Mouse (Mus musculus) ES-E14 (cell line): ENCODE measurements around the gene Olfr1511. TPM values are rescaled to one million over a fixed set of nuclear protein-coding genes. Genes with fewer than 3 reads are reported as not detected.
"Not testable (repeated sequence)": the region's sequence is repeated elsewhere in the genome, so short reads cannot be mapped to it uniquely, and the experiment has no call there.

Experiments
- DNase-seq: peaks from one replicate; pipeline ENCODE4 v3.0.0-alpha.2; 2013; ENCODE audit warnings: low read depth, low spot score
- H3K27ac ChIP-seq: 2 replicates; pipeline ENCODE4 v1.5.1; 2012; ENCODE audit warnings: low read depth, mild to moderate bottlenecking, low read length, moderate library complexity, mixed read lengths; ENCODE audit not compliant: poor library complexity, insufficient read depth, severe bottlenecking
- H3K36me3 ChIP-seq: 2 replicates; pipeline ENCODE4 v1.6.1; 2012; ENCODE audit warnings: mild to moderate bottlenecking, low read length, moderate library complexity, mixed read lengths; ENCODE audit not compliant: control insufficient read depth, poor library complexity, insufficient read depth, severe bottlenecking
- H3K4me1 ChIP-seq, 2 experiments: fragments of 150-350 bp in 1 of 2; sonication (generic) in 1 of 2; 2 replicates each; pipeline ENCODE4 v1.6.1; 2012; ENCODE audit warnings: low read length in 2 of 2, mild to moderate bottlenecking in 1 of 2, mixed read lengths in 1 of 2; ENCODE audit not compliant: control insufficient read depth in 2 of 2, insufficient read depth in 2 of 2, poor library complexity in 1 of 2
- H3K4me3 ChIP-seq, 2 experiments: fragments of 150-350 bp in 1 of 2; sonication (generic) in 1 of 2; 2 replicates each; pipeline ENCODE4 v1.5.1; 2012; ENCODE audit warnings: low read length in 2 of 2, low read depth in 1 of 2, mild to moderate bottlenecking in 1 of 2, mixed read lengths in 1 of 2; ENCODE audit not compliant: insufficient read depth in 1 of 2, poor library complexity in 1 of 2, severe bottlenecking in 1 of 2
- H3K9ac ChIP-seq: 2 replicates; pipeline ENCODE4 v1.6.1; 2012; ENCODE audit warnings: low read depth, mild to moderate bottlenecking, low read length, mixed read lengths; ENCODE audit not compliant: poor library complexity, insufficient read depth, severe bottlenecking
- H3K9me3 ChIP-seq: fragments of 150-350 bp; sonication (generic); 2 replicates; pipeline ENCODE4 v1.6.1; 2012; ENCODE audit warnings: low read depth, mild to moderate bottlenecking, low read length; ENCODE audit not compliant: control insufficient read depth, insufficient read depth
- CHD2 ChIP-seq: IDR thresholded peaks from 2 replicates; pipeline ENCODE4 v1.6.1; 2014; ENCODE audit warnings: mild to moderate bottlenecking, low read depth, low read length, inconsistent platforms
- HCFC1 ChIP-seq: IDR thresholded peaks from 2 replicates; pipeline ENCODE4 v1.6.1; 2012; ENCODE audit warnings: low read length, inconsistent platforms, borderline replicate concordance; ENCODE audit not compliant: insufficient read depth
- MAFK ChIP-seq: IDR thresholded peaks from 2 replicates; pipeline ENCODE4 v1.6.1; 2014; ENCODE audit warnings: mild to moderate bottlenecking, low read depth, low read length, inconsistent platforms; ENCODE audit not compliant: insufficient read depth
- ZC3H11A ChIP-seq: IDR thresholded peaks from 2 replicates; pipeline ENCODE4 v1.6.1; 2012; ENCODE audit warnings: low read depth, mild to moderate bottlenecking, inconsistent platforms, low read length, borderline replicate concordance
- ZNF384 ChIP-seq: IDR thresholded peaks from 2 replicates; pipeline ENCODE4 v1.6.1; 2012; ENCODE audit warnings: low read depth, low read length, inconsistent platforms
- in situ Hi-C, 2 experiments: fragments of 600-800 bp; cut with MboI; formaldehyde crosslinking; loops; one replicate each; pipeline ENCODE4 v1.15.1; 2025; ENCODE audit warnings: low sequenced_read_pairs in 2 of 2, inconsistent platforms in 1 of 2; ENCODE audit not compliant: unreplicated experiment in 2 of 2
- total RNA-seq: library from RNA; depleted of rRNA; stranded (reverse); fragments of 300-350 nt; gene quantifications from 2 replicates; pipeline ENCODE4 v1.2.3, GENCODE M21; 2012; rRNA removed

Gene Olfr1511
- total RNA-seq: not detected in 2 replicates

DNA sequence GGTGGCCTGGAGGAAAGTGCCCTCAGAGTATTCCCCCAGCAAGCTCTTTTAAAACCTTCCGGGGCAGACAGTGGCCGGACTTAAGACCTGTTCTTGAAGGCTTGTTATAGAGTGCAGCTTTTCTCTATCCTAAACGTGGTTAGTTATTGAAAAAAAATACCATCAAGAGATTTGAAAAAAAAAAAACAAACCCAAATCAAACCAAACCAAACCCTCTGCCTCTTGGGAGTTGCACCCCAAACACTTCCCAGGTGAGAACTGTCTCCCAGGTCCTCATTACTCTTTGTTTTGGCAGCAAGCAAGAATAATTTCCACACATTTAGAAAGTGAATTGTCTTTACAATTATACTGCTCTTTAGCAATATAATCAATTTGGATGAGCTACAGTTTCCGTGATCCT lies at the start of gene Olfr1511:
TSS of gene Olfr1511 (minus strand) at position 101 of the 400 bp plus-strand sequence.
- no peak for TF ChIP-seq MAFK
- TF ChIP-seq CHD2: no peak
- TF ChIP-seq ZC3H11A: no peak
- TF ChIP-seq HCFC1: no peak
- TF ChIP-seq ZNF384: no peak
- Histone ChIP-seq H3K4me1 (no peaks in the 10 kb centered on the region), H3K27ac (no peak within 1 kb of the TSS), H3K4me3 (no peak within 1 kb of the TSS), H3K36me3 (no peaks in the 10 kb centered on the region), H3K9me3 (no peaks in the 10 kb centered on the region), H3K9ac (no peak within 1 kb of the TSS)
- in situ Hi-C loops: no loop called here
- DNase-seq: no peak

- H3K27ac ChIP-seq: no peak within 1 kb of the TSS
- no peak for TF ChIP-seq ZC3H11A
- TF ChIP-seq CHD2: no peak
- TF ChIP-seq MAFK: no peak
- no peak for TF ChIP-seq ZNF384
- TF ChIP-seq HCFC1: no peak
- H3K4me1 ChIP-seq: no peaks in the 10 kb centered on the region
- no peaks in the 10 kb centered on the region for H3K36me3 ChIP-seq
- no peak within 1 kb of the TSS for H3K4me3 ChIP-seq
- H3K9ac ChIP-seq: no peak within 1 kb of the TSS
- H3K9me3 ChIP-seq: no peaks in the 10 kb centered on the region
- in situ Hi-C loops: no loop called here
- no peak for DNase-seq
Observed at GRCm38 (mm10) chr14:52442690-52443089, 45.5 kb upstream of the Olfr1511 start, which contains the start of gene Olfr1509. Olfr1509 (plus strand) TSS chr14:52442990.

DNA sequence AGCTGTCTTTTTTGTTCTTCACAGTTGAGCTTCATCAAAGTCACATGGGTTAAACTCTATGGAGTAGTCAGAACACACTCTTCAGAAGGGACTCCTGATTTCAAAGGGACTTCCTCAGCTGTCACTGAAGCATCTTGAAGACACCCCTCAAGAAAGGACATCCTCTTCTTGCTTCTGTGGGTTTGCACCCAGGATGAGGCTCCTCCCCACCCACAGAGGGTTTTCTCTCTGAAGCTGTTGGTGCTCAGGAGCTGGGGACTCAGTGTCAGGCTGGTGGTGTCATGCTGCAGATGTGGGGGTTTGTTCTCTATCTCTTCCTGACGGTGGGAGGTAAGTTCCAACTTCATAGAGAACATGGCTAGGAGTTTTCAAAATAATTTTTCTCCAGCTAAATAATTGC lies 30.5 kb upstream of the Olfr1511 start:
- in situ Hi-C loops: no loop called here
- no peaks in the 10 kb centered on the region for H3K9me3 ChIP-seq
- no peaks in the 10 kb centered on the region for H3K4me1 ChIP-seq
- H3K27ac ChIP-seq: no peak overlapping the region
- TF ChIP-seq CHD2 (no peak), ZNF384 (no peak), ZC3H11A (no peak), MAFK (no peak), HCFC1 (no peak)
- H3K4me3 ChIP-seq: no peak overlapping the region
- no peaks in the 10 kb centered on the region for H3K36me3 ChIP-seq
- no peak overlapping the region for H3K9ac ChIP-seq
- no peak for DNase-seq

- DNase-seq: no peak
- Histone ChIP-seq H3K9ac (no peak within 1 kb of the TSS), H3K36me3 (no peaks in the 10 kb centered on the region), H3K4me3 (no peak within 1 kb of the TSS), H3K9me3 (no peaks in the 10 kb centered on the region), H3K4me1 (no peaks in the 10 kb centered on the region), H3K27ac (no peak within 1 kb of the TSS)
- no peak for TF ChIP-seq ZNF384
- no peak for TF ChIP-seq CHD2
- no peak for TF ChIP-seq HCFC1
- TF ChIP-seq ZC3H11A: no peak
- TF ChIP-seq MAFK: no peak
- in situ Hi-C loops: no loop called here
Observed at GRCm38 (mm10) chr14:52414273-52414672, 17.1 kb upstream of the Olfr1511 start, which contains the start of gene Olfr1510. Olfr1510 (minus strand) TSS chr14:52414373.

GRCm38 (mm10) chr14:52410142-52410919 lies 13.2 kb upstream of the Olfr1511 start:
- H3K9me3 ChIP-seq, H3K27ac ChIP-seq, H3K4me3 ChIP-seq, H3K36me3 ChIP-seq, in situ Hi-C loops, H3K9ac ChIP-seq, H3K4me1 ChIP-seq, DNase-seq: not testable (repeated sequence)

DNA sequence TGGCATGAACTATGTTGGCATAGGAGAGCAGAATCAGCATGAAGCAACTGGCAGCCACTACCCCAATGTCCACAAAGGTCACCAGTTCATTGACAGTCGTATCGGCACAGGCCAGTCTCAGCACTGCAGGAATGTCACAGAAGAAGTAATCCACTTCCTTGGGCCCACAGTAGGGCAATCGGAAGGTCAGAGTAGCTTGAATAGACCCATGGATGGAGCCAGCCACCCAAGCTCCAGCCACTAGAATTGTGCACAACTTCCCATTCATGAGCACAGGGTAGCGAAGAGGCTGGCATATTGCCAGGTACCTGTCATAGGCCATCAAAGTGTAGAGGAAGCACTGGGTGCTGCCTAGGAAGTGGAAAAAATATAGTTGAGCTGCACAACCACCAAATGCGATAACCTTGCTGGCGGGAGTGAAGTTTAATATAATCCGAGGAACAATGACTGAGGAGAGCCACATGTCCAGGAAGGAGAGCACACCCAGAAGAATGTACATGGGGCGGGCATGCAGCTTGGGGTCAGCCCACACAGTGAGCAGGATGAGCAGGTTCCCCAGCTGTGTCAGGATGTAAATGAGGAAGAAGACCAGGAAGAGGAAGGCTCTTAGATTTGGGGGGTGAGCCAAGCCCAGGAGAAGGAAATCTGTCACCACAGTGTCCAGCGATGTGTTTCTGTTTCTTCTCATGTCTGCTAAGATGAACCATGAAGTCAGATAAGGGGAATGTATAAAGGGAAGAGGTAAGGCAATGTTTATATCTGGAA lies 6.9 kb downstream of the Olfr1511 start:
- H3K4me1 ChIP-seq, H3K36me3 ChIP-seq, H3K4me3 ChIP-seq, H3K9me3 ChIP-seq, in situ Hi-C loops, H3K9ac ChIP-seq, DNase-seq, H3K27ac ChIP-seq: not testable (repeated sequence)
